22 mouse cellular contexts compared by ENCODE assay signal in genomic region chr12:53837408-53837807, GRCm38 (mm10).
A peak's percentile ranks its signal among the peaks of the same experiment; 100 is the strongest.
DNase-seq lines count a peak whose midpoint lies in the region; ATAC-seq and TF ChIP-seq lines count a peak whose summit lies in the region.
"Had no signal": no experiment of that assay in that cellular context is flagged by ENCODE, and none has a peak within 500 bp of the region (broad histone marks: within the 10 kb centered on the region; RNA-seq: fewer than 3 reads in every experiment).

No protein-coding gene starts in this region.

- H3K9me3 ChIP-seq in intestine, embryonic 14.5 days (ENCODE audit: control insufficient read depth, low read length): no peaks in the 10 kb centered on the region
- H3K9me3 ChIP-seq in intestine, postnatal 0 days (ENCODE audit: control insufficient read depth): no peaks in the 10 kb centered on the region
- H3K9me3 ChIP-seq in liver, embryonic 12.5 days (replicated peaks): no peaks in the 10 kb centered on the region
- no peaks in the 10 kb centered on the region for H3K9me3 ChIP-seq in heart, embryonic 11.5 days (replicated peaks; ENCODE audit: control insufficient read depth, low read length)
- H3K9me3 ChIP-seq: embryonic facial prominence, embryonic 10.5 days; limb, embryonic 12.5 days; lung, embryonic 15.5 days; midbrain, embryonic 12.5 days; neural tube, embryonic 13.5 days had no signal

- peaks cover 4% of the 10 kb centered on the region; the same call in 1 of the 2 replicates for H3K4me1 ChIP-seq in intestine, embryonic 14.5 days (replicated peaks; ENCODE audit: control insufficient read depth, insufficient read depth, low read length)
- no peaks in the 10 kb centered on the region for H3K4me1 ChIP-seq in intestine, postnatal 0 days (replicated peaks; ENCODE audit: control insufficient read depth, insufficient read depth, low read length)
- H3K4me1 ChIP-seq in liver, embryonic 12.5 days: peaks cover 82% of the 10 kb centered on the region
- H3K4me1 ChIP-seq in heart, embryonic 11.5 days (ENCODE audit: control insufficient read depth, insufficient read depth, low read length): peaks cover 5% of the 10 kb centered on the region; the same call in 1 of the 2 replicates

- ATAC-seq in intestine, embryonic 14.5 days (replicated peaks; ENCODE audit: low FRiP score, low TSS enrichment, low read depth): no peak
- ATAC-seq in intestine, postnatal 0 days: no peak
- ATAC-seq in liver, embryonic 12.5 days: peak; percentile 86
- no peak for ATAC-seq in activated CD4-positive, CD25-positive, alpha-beta regulatory T cell, adult 4 months
- no peak for ATAC-seq in heart, embryonic 11.5 days (replicated peaks; ENCODE audit: insufficient number of reproducible peaks, low FRiP score, low TSS enrichment)
- ATAC-seq: forebrain, embryonic 14.5 days; hindbrain, embryonic 16.5 days had no signal

- no peak overlapping the region for H3K9ac ChIP-seq in intestine, embryonic 14.5 days (ENCODE audit: low read length)
- no peak overlapping the region for H3K9ac ChIP-seq in intestine, postnatal 0 days (ENCODE audit: low read depth, low read length)
- peak overlapping the region; percentile 55 for H3K9ac ChIP-seq in liver, embryonic 12.5 days
- H3K9ac ChIP-seq in heart, embryonic 11.5 days (ENCODE audit: low read depth, low read length): no peak overlapping the region
- H3K9ac ChIP-seq: limb, embryonic 12.5 days; lung, embryonic 15.5 days; midbrain, embryonic 12.5 days had no signal

- no peak overlapping the region for H3K27ac ChIP-seq in intestine, embryonic 14.5 days (ENCODE audit: low read depth)
- H3K27ac ChIP-seq in intestine, postnatal 0 days (ENCODE audit: low read depth, low read length): no peak overlapping the region
- H3K27ac ChIP-seq in liver, embryonic 12.5 days: peak overlapping the region; percentile 93
- no peak overlapping the region for H3K27ac ChIP-seq in gastrocnemius, adult 2 months
- no peak overlapping the region for H3K27ac ChIP-seq in heart, embryonic 11.5 days (ENCODE audit: low read depth, low read length)
- H3K27ac ChIP-seq: embryonic facial prominence, embryonic 10.5 days; limb, embryonic 12.5 days; lung, embryonic 15.5 days; macrophage had no signal

- H3K27me3 ChIP-seq in intestine, embryonic 14.5 days (replicated peaks; ENCODE audit: control insufficient read depth, insufficient read depth, low read length): no peaks in the 10 kb centered on the region
- no peaks in the 10 kb centered on the region for H3K27me3 ChIP-seq in intestine, postnatal 0 days (replicated peaks; ENCODE audit: control insufficient read depth, insufficient read depth, low read length)
- no peaks in the 10 kb centered on the region for H3K27me3 ChIP-seq in liver, embryonic 12.5 days (replicated peaks)
- H3K27me3 ChIP-seq in heart, embryonic 11.5 days (ENCODE audit: control insufficient read depth, insufficient read depth, low read length): no peaks in the 10 kb centered on the region
- H3K27me3 ChIP-seq: midbrain, embryonic 12.5 days; neural tube, embryonic 13.5 days had no signal

- no peak overlapping the region for H3K4me2 ChIP-seq in intestine, embryonic 14.5 days (ENCODE audit: low read length)
- no peak overlapping the region for H3K4me2 ChIP-seq in intestine, postnatal 0 days (replicated peaks; ENCODE audit: low read depth)
- H3K4me2 ChIP-seq in liver, embryonic 12.5 days: peak overlapping the region; percentile 59
- H3K4me2 ChIP-seq in heart, embryonic 11.5 days: no peak overlapping the region
- H3K4me2 ChIP-seq: limb, embryonic 12.5 days; lung, embryonic 15.5 days; midbrain, embryonic 12.5 days; neural tube, embryonic 13.5 days had no signal

- intact Hi-C loops in gastrocnemius, adult 2 months (cut with DNase I): no loop called here

- no peaks in the 10 kb centered on the region for H3K36me3 ChIP-seq in intestine, embryonic 14.5 days (ENCODE audit: control insufficient read depth, insufficient read depth, low read length)
- no peaks in the 10 kb centered on the region for H3K36me3 ChIP-seq in intestine, postnatal 0 days (ENCODE audit: control insufficient read depth, insufficient read depth)
- no peaks in the 10 kb centered on the region for H3K36me3 ChIP-seq in liver, embryonic 12.5 days
- H3K36me3 ChIP-seq in heart, embryonic 11.5 days (ENCODE audit: control insufficient read depth, insufficient read depth, low read length): no peaks in the 10 kb centered on the region
- H3K36me3 ChIP-seq: embryonic facial prominence, embryonic 10.5 days; limb, embryonic 12.5 days; lung, embryonic 15.5 days; midbrain, embryonic 12.5 days; neural tube, embryonic 13.5 days had no signal

- TF ChIP-seq CTCF in intestine, postnatal 0 days (IDR thresholded peaks at IDR 0.05; ENCODE audit: low read depth): no peak
- TF ChIP-seq CTCF in gastrocnemius, adult 2 months (IDR thresholded peaks at IDR 0.05): no peak

- WGBS in intestine, embryonic 14.5 days: 85% methylated on average over 15 of the region's 15 CpGs
- 77% methylated on average over 15 of the region's 15 CpGs for WGBS in intestine, postnatal 0 days
- WGBS in liver, embryonic 12.5 days (ENCODE audit: insufficient replicate concordance): 24% methylated on average over 15 of the region's 15 CpGs
- WGBS in heart, embryonic 11.5 days (ENCODE audit: insufficient replicate concordance): 70% methylated on average over 15 of the region's 15 CpGs

- DNase-seq in intestine, embryonic 14.5 days (ENCODE audit: low spot score): peak; percentile 18
- DNase-seq in MEL-GATA-1-ER (ENCODE audit: extremely low read depth, low read depth): peak; percentile 48
- peak; percentile 58 for DNase-seq in c-Kit-negative CD71-positive TER-119-positive erythroid progenitor cells, embryonic 14.5 days (ENCODE audit: low read depth, low spot score)
- no peak for DNase-seq in gastrocnemius, adult 2 months
- DNase-seq: adrenal gland, postnatal 25 days; cerebellum, adult 9-10 months; heart, postnatal 10 days; kidney, adult 2 months; kidney, postnatal 25 days; right cerebral cortex, adult 18-20 months had no signal

- H3K4me3 ChIP-seq in intestine, embryonic 14.5 days (ENCODE audit: low read depth, low read length): no peak overlapping the region
- H3K4me3 ChIP-seq in intestine, postnatal 0 days (ENCODE audit: low read depth, low read length): no peak overlapping the region
- no peak overlapping the region for H3K4me3 ChIP-seq in liver, embryonic 12.5 days
- H3K4me3 ChIP-seq in gastrocnemius, adult 2 months: no peak overlapping the region
- no peak overlapping the region for H3K4me3 ChIP-seq in heart, embryonic 11.5 days (ENCODE audit: low read depth, low read length)
- H3K4me3 ChIP-seq: embryonic facial prominence, embryonic 10.5 days; limb, embryonic 12.5 days; lung, embryonic 15.5 days; midbrain, embryonic 12.5 days; neural tube, embryonic 13.5 days had no signal
